Mouse (Mus musculus): ENCODE data around the gene Pacsin2.
"Not testable (repeated sequence)": the region's sequence is repeated elsewhere in the genome, so short reads cannot be mapped to it uniquely, and the experiment has no call there.

Gene Pacsin2

GRCm38 (mm10) chr15:83478096-83478495, 13.7 kb upstream of the Pacsin2 start:
- DNase-seq = no peak

DNA sequence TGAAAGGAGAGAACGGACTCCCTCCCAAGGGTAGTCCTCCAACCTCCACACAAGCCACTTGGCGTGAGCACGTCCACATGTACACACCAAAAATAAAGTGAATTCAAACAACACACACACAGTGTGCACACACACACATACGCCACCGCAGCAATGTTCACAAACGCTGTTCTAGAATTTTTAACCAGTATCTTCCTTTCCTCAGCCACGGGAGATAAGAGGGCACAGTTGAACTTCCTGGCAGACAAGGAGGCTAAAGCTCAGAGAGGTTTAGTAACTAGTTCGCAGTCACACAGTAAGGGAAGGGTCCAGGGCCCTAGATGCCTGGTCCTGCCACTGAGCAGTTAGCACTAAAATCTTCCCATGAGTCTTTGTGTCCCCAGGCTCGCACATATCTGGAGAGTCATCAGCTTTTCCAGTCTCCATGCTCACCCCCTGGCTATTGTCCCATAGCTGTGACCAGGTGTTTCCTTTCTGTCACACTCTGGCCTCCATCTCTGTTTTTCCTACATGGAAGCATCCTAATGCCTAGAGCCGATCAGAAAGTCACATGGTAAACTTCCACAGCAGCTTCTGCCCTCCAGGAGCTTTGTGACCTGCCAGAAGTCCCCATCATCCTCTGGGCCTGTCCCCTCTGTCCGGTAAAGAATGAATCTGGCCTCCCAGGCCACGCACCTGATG, 12.3 kb upstream of the Pacsin2 start:
- DNase-seq = no peak

DNA sequence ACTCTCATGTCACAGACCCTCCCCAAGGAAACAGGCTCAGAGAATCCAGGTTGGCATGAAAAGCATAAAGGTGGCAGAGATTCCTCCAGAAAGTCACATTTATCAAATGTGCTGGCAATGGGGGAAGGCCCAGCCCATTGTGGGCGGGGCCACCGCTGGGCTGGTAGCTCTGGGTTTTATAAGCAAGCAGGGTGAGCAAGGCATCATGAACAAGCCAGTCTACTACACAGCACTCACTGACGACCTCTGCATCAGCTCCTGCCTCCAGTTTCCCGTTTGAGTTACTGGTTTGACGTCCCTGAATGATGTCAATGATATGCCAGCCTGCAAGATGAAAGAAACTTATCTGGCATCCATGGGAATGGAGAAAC, 10.0 kb upstream of the Pacsin2 start:
- DNase-seq = no peak

GRCm38 (mm10) chr15:83473832-83474465, 9.5 kb upstream of the Pacsin2 start:
- no peak for DNase-seq

- DNase-seq = no peak
Measured at GRCm38 (mm10) chr15:83473251-83473650, 8.8 kb upstream of the Pacsin2 start.

- DNase-seq = no peak
Measured at GRCm38 (mm10) chr15:83471476-83471875, 7.1 kb upstream of the Pacsin2 start.

DNA sequence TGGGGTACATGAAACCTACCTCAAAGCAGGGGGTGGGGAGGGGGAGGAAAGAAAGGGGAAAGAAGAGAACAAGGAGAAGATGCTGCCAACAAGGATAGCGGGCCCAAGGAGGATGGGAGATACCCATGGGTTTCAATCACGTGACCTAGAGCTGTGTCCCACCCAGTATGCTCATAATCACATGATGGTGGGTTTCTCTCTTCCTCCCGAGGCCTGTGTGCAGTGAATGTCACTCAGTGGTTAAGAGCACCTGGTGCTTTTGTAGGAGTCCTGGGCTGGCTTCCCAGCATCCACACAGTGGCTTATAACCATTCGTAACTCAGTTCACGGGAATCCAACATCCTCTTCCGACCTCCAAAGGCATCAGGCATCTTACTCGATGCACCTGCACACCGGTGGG, 6.0 kb upstream of the Pacsin2 start:
- no peak for DNase-seq

DNA sequence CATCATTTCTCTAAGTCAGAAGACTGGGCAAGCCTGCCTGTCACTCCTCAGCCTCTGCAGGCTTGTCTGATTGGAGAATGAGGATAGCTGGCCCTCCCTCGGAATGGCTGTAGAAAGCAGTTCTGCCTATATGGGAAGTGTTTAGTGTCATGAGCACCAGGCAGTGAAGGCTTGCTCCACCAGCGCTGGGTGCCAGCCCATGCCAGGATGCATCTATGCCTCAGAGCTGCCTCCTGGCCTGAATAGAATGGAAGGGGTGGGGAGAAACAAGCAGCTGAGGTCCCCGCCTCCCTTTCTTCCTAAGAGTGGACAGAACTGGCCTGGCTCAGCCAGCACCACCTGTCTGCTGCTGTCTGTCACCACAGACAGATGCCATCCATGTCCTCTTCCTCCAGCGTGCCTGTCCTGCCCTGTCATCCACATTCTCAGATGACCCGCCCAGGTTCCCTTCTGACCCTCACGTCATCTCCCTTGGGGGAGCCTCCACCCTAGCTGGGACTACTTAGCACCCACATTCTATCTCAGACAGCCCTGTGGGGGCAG, 4.9 kb upstream of the Pacsin2 start:
- no peak for DNase-seq

DNA sequence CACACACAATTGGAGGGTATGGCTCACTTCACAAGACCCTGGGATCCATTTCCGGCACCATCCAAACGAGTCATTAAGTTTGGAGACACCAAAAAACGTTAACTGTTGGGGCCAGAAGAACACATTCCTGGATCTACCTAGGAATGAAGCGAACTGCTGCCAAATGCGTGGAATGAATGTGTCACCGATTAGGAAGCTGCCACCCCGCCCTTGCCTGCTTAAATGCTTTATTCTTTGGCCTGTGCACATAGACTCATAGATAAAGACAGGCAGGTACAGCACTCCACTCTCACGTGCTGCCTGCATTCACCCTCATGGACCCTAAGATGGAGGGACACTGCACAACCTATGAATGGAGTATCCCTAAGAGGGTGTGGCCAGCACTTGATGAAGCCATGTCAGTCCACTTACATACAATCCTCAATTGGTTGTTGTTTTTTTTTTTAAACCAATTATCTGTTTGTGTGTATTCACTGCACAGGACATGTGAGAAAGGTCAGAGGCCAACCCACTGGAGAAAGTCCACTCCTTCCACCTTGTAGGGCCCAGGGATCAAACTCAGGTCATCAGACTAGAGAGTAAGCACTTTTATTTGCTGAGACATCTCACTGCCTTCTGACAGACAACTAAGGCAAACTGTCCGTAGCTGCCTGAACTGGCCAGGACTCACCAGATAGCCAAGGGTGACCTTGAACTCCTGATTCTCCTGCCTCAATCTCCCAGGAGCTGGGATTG, 3.0 kb upstream of the Pacsin2 start:
- no peak for DNase-seq

DNA sequence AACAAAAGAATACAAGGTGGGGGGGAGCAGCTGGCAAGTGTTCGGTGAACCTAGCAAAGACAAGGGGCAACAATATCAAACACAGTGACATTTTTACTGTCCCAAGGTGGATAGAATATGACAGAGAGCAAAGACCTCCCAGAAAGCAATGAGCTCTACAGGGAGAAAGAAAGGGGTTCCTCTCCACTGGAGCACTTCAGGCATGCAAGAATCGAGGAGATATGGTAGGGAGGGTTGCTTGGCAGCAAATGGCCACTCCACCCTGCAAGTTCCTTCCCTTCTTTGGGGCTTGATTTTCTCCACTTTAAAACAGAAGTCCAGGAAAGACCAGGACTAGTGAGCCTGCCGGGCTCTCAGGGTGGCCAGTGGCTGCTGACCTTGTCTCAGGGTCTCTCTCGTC, 1.9 kb upstream of the Pacsin2 start:
- DNase-seq = no peak

DNA sequence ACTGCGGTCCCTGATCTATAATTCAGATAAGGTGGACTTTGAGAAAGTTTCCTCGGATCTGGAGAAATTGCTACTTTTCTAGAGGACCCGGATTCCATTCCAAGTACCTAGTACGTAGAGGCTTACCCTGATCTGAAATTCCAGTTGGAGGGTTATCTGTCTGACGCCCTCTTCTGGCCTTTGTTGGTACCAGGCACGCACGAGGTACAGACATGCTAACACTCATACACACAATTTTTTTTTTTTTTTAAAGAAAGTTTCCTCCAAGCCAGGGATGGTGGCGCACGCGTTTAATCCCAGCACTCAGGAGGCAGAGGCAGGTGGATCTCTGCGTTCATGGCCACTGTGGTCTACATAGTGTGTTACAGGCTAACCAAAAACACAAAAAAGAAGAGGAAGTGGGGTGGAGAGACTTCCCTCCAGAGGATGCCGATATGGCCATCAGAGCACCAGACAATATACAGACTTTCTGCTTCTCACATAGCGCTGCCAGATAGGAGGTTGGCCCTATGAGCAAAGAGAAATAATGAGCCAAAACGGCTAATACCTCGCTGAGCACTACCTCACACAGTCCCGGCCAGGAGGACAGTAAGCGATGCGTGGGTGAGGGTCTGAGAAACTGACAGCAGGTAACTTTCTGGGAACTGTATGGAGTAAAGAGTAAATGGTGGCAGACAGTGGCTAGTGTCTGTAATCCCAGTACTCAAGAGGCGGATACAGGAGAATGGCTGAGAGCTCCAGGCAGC, 672 bp upstream of the Pacsin2 start:
- DNase-seq = no peak

DNA sequence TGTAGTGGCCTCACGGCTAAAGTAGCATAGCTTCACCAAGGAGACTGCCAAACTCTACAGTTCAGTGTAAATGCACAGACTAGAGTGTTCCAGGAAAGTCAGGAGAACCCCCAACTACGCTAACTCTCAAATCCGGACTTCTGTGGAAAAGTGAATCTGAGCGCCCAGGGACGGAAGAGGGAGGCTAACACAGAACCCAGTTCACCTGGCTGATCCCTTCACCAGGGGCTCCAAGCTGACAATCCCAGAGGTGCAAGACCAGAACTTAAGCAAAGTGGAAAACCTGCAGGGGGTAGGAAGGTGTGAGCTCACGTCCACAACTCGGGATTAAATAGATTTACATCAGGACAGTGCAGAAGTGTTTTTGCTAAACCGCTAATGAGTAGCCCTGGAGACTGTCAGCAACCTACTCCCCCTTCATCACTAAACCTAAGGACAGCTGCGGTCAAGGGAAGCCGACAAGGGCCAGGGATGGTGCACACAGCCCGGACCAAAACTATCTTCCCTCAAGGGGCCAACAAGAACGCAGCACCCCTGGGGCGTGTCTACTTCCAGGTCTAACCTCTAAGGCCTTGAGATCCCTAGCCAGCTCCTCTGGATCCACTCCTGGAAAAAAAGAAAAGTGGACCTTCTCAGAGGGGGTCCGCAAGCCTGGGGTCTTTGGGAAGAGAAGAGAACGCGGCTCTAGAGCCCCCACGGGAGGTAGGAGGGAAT, 880 bp downstream of the Pacsin2 start:
- no peak for DNase-seq

- DNase-seq = not testable (repeated sequence)
Measured at GRCm38 (mm10) chr15:83462349-83462748, 2.1 kb downstream of the Pacsin2 start.

DNA sequence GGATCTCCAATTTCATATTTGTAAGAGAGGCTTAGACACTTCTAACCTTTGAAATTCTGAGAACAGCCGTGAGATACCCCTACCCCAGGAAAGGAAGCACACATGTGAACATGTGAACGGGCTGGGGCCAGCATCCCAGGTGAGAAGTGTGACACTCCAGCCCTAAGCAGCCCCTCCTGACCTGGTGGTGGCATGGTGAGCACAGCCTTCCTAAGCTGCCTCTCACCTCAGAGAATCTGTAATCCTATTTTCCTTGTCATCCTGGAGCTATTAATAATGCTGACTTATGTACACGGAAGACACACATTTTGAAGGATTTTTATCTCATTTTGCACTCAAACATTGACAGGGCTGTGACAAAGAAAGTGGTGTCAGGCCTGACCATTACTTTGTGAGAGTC, 3.5 kb downstream of the Pacsin2 start:
- no peak for DNase-seq

GRCm38 (mm10) chr15:83457541-83457940, 6.9 kb downstream of the Pacsin2 start:
- no peak for DNase-seq

DNA sequence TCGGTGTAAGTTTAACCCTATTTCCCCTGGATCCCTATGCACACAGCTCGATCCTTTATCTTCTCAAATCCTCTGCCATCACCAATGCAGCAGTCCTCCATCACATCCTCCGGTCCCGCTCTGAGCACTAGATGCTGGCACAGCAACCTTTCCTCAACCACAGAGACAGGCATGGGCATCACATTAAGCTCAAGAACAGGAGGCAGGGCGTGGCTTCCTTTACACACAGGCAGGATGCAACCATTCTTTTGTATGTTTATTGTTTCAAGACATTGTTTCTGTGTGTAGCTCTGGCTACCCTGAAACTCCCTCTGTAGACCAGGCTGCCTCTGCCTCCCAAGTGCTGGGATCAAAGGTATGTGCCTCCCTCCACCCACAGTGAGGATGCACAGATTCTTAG, 8.8 kb downstream of the Pacsin2 start:
- DNase-seq = no peak

DNA sequence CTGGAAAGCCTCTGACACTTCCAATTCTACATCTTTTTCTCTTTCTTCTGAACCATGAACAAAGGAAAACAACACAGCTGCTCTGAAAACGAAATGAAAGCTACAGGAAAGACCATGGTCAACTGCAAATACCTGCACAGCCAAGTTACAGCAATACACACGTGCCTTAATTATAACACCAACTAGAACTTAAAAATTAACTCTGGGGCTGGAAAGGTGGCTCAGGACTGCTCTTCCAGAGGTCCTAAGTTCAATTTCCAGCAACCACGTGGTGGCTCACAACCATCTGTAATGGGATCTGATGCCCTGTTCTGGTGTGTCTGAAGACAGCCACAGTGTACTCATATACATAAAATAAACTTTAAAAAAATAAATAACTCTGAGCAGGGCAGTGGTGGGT, 9.4 kb downstream of the Pacsin2 start:
- DNase-seq = no peak

GRCm38 (mm10) chr15:83454419-83454818, 10.0 kb downstream of the Pacsin2 start:
- no peak for DNase-seq

- DNase-seq = no peak
Measured at GRCm38 (mm10) chr15:83453879-83454278, 10.5 kb downstream of the Pacsin2 start.

- DNase-seq = no peak
Measured at GRCm38 (mm10) chr15:83452219-83452760, 12.1 kb downstream of the Pacsin2 start.

DNA sequence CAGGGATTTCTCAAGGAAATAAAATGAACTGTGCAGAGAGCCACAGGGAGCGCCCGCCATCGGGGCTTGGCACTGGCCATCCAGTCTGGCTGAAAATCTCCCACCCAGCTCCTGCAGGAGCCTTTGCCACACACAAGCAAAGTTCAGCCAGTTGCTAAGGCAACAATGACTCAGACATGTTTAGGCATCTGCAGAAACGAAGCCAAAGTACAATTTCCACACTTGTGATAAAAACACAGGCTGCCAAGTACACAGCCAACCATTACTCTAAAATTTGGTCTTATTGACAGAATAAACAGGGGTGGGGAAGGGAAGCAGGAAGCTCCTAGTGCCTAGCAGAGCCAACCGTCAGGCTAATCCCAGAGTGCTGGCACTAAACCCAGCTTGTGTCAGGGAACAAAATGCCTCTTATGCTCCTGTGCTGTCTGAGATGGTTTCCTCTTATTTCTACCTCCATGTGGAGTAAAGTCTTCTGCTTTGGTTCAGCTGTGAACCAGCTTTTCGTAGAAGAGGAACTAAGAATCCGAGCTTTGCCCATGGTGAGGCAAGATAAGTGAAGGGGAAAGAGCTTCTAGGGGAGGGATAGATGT, 12.7 kb downstream of the Pacsin2 start:
- no peak for DNase-seq

DNA sequence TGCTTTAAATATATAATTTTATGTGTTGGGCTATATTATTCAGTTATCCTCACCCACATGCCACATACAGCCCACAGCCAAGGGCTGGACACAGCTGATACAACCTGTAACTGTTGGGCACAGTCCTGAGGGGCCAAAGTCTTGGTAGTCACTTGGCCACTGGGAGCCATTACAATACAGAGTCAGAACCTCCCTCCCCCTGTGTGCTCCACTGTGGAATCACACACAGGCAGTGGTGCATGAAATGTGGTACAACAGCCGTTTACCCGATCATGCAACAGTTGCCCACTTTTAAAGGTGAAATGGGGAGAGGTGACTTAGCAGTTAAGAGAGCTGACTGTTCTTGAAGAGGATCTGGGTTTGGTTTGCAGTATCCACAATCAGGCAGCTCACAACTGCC, 14.4 kb downstream of the Pacsin2 start:
- no peak for DNase-seq
